Mouse (Mus musculus): ENCODE measurements around the gene Gm21913.
"Not testable (repeated sequence)": the region's sequence is repeated elsewhere in the genome, so short reads cannot be mapped to it uniquely, and the experiment has no call there.

The Gm21913 gene

GRCm38 (mm10) chrY:74623596-74623995 is at the start of gene Gm21913:
Gm21913 (plus strand) TSS chrY:74623896.
- DNase-seq = not testable (repeated sequence)

All from cerebellum, adult 18-20 months (tissue).